Mouse (Mus musculus): ENCODE measurements around the gene Mfsd9.
"Not testable (repeated sequence)": the region's sequence is repeated elsewhere in the genome, so short reads cannot be mapped to it uniquely, and the experiment has no call there.

Gene Mfsd9

DNA sequence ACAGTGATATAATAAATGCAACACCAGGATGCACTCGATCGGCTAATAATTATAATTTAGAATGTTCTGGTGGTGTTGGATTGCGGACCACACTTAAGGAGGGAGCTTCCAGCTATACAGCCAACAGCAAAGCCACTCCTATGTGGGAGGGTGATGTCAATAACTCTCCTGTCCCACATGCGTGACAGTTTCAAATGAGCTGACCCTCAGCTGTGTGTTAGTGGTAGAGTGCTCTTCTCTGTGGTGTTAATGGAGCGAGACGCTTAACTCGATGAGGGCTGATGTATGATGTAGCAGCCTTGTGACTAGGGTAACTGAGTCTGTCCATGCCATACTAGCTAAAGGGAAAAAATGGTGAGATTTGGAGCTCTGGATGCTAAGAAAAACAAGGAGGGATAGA, 7.0 kb downstream of the Mfsd9 start:
- DNase-seq (ENCODE audit: low spot score), result no peak

GRCm38 (mm10) chr1:40776763-40777162, 13.7 kb downstream of the Mfsd9 start:
- no peak for DNase-seq (ENCODE audit: low spot score)

DNA sequence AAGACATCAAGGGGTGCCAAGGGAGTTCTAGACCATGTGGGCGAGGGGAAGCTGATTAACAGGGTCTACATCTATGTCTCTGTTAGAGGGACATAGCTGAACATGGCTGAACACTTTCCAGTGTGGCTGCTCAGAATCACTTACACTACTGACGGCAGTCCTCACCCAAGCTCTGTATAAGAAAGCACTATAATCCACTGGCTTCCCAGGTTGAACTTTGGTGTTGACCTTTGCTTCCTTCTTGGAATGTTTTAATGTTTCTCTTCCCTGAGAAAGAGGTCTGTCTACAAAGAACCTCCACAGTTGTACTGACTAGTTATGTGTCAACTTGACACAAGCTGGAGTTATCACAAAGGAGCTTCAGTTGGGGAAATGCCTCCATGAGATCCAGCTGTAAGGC, 14.4 kb downstream of the Mfsd9 start:
- DNase-seq (ENCODE audit: low spot score), result no peak

GRCm38 (mm10) chr1:40774040-40774439, 16.4 kb downstream of the Mfsd9 start:
- DNase-seq (ENCODE audit: low spot score), result no peak

- DNase-seq (ENCODE audit: low spot score), result no peak
Measured at GRCm38 (mm10) chr1:40773234-40773633, 17.3 kb downstream of the Mfsd9 start.

DNA sequence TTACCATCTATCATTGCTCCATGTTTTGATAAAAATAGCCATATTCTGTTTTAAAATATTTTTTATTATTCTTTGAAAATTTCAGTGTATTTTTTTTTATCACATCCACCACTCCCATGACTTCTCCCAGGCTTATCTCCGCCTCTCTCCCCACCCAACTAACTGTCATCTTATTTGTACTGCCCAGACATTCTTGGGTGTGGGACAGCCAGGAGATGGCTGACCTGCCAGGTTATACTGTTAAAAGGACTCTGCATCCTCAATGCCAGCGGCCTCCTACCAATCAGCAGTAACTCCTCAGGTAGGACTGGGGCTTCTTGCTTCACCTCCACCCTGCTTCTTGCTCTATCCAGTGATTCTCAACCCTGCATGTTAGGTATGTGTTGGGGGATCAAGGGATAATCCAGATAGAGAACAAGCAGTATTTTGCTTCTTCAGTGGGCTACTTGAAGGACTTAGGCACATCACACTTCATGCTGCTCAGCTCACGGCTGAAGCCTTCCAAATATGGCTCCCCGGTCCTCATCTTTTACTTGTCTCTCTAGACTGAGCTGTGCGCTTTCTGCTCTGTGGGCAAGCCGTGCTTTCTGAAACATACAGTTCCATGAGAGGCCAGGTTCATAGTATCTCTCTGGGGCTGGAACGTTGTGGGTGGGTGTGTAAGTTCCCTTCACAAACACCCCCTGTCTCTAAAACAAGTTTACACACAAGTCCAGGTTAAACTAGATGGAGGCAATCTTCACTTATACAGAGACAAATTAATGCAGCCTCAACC, 19.1 kb downstream of the Mfsd9 start:
- no peak for DNase-seq (ENCODE audit: low spot score)

DNA sequence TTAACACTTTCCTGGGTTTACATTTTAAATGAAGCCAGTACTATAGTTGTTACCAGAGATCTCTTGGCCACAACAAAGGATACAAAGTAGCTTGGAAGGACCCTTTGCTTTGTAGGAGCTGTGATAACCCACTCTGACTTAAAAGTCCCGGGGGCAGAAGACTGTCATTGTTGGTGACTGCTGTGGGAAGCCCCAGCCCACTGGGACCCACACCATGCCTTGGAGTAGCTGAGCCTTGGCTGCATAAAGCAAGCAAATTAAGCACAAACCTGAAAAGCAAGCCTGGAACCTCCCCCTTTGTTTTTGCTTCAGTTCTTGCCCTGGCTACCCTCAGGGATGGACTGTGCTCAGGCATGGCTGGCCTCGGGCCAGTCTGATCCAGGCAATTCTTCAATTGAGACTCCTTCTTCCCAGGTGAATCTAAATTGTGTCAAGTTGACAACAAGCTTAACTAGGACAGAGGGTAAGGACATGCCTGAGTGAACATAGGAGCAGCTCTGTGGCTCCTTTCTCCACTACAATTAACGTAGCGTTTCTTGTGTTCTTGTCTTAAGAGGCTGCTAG, 21.1 kb downstream of the Mfsd9 start:
- no peak for DNase-seq (ENCODE audit: low spot score)

DNA sequence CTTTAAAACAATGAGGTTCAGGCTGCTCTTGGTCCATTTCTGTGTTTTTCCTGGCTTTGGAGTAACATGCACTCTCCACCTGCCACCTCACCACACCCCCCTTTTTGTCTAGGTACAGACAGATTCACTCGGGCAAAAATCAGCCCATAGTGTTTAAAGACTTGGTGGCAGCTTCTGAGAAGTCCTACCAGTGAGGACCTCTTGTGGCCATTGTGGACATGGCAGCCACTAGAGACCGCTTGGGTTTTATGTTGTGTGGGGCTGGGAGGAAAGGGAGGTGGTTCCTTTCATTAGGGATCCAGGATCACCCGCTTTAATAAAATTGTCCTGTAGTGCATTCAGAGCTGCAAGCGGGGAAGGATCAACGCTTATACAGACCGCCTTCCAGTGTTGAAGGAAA, 21.9 kb downstream of the Mfsd9 start:
- no peak for DNase-seq (ENCODE audit: low spot score)

GRCm38 (mm10) chr1:40767588-40767987, 22.9 kb downstream of the Mfsd9 start:
- DNase-seq (ENCODE audit: low spot score), result no peak

DNA sequence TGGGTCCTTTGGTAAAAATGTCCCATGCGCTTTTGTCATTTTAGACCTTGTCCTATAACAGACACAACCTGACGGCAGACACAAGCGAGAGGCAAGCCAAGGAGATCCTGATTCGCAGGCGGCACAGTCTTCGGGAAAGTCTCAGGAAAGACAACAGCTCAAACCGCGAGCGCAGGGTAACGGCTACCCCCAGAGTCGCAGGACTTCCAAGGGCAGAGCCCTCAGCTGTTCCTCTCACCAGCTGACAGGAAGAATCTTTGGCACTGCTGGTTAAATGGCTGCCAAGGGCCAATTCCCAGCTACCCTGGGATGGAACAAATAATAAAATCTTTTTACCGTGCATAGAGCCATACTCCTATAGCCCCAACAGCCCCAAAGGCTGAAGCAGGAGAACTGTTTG, 25.0 kb downstream of the Mfsd9 start:
- no peak for DNase-seq (ENCODE audit: low spot score)

DNA sequence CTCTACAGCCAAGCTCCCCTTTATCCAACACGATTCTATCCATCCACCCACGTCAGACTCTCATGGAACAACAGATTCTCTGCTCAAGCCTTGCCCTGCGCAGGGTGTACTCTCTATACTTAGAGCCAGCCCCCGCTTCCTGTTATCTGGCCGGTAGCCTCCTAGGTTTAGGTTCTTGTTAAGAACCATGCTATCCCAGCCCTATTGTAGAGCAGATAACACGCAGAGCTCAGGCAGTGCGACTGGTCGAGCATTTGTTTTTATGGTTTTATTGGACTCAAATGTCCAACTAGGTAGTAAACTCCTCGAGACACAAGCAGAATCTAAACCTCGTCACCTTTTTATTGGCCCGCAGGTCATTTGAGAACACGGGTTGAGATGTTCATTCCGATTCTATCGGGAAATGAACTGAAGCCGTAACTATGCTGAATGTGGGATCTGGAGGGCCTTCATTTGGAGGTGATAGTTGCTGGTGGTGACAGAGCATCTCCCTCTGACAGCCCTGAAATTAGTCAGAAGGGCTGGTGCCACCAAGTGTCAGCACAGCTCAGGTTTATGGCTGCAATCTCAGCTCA, 25.7 kb downstream of the Mfsd9 start:
- DNase-seq (ENCODE audit: low spot score), result no peak

GRCm38 (mm10) chr1:40764042-40764441, 26.4 kb downstream of the Mfsd9 start:
- DNase-seq (ENCODE audit: low spot score), result no peak

GRCm38 (mm10) chr1:40759751-40760445, 30.6 kb downstream of the Mfsd9 start:
- no peak for DNase-seq (ENCODE audit: low spot score)

- no peak for DNase-seq (ENCODE audit: low spot score)
Measured at GRCm38 (mm10) chr1:40746089-40746488, 44.4 kb downstream of the Mfsd9 start.

DNA sequence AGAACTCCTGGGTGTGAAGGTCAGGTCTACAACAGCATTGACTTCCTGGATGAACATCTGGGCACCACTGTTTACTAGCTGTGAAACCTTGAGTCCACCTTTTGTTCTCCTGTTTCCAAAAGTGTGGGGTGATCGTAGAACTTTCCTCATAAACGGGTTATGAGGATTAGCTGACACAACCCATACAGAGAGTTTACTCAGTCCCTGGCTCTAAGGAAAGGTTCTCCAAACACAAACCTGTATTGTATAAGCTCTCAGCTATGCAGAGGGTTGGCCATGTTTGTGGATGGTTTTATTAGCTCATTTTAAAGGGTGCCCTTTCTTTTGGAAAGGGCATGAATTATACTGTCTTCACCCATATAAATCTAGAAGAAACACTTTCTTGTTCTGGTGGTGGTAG, 49.7 kb downstream of the Mfsd9 start:
- no peak for DNase-seq (ENCODE audit: low spot score)

- not testable (repeated sequence) for DNase-seq (ENCODE audit: low spot score)
Measured at GRCm38 (mm10) chr1:40738246-40738645, 52.2 kb downstream of the Mfsd9 start.

DNA sequence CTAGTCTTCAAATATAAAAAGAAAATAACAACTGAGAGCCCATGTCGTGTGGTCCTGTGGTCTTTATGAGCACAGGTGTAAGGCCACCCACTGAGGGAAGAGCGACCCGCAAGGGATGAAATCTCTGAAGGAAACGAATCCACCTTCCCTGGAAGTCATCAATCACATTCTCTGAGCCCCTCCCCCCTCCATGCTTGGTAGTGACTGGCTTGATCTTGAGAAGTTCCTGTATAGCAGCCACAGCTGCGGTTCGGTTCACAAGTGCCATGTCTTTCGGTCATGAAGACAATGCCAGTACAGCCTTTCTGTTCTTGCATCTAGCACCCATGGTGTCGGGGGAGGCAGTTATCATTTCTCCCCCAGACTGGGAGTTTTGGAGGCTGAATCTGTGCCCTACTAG, 52.8 kb downstream of the Mfsd9 start:
- DNase-seq (ENCODE audit: low spot score), result no peak

GRCm38 (mm10) chr1:40728636-40729035, 61.9 kb downstream of the Mfsd9 start:
- DNase-seq (ENCODE audit: low spot score), result no peak

DNA sequence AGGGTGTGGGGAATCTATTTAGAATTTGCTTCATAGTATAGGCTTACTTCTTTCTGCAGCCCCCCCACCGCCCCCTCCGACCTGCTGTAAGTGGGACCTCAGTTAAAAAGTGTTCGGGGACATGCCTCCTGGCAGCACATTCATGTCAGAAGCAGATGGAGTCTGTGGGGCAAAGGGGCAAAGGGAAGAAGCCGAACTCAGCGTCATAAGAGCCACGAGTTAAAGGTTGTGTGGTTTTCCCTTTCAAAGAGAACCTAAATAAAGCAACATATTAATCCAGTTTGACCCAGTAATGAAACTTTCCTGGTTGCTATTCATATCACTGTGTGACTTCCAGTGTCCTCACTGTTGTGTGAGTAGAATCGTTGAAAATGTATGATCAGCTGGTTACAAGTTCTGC, 63.1 kb downstream of the Mfsd9 start:
- DNase-seq (ENCODE audit: low spot score), result no peak

- no peak for DNase-seq (ENCODE audit: low spot score)
Measured at GRCm38 (mm10) chr1:40726051-40726450, 64.4 kb downstream of the Mfsd9 start.

Data from layer of hippocampus, adult 9-10 months (tissue).